Mouse (Mus musculus) liver, adult 2 months (tissue): ENCODE measurements around the gene Melk. TPM values are rescaled to one million over a fixed set of nuclear protein-coding genes. Genes with fewer than 3 reads are reported as not detected.

ENCODE experiments used
- DNase-seq: peaks from one replicate; pipeline ENCODE4 v3.0.0-alpha.2; 2011; ENCODE audit warnings: low read depth, low spot score; ENCODE audit errors: extremely low read depth
- H3K27ac ChIP-seq: fragments of 200-500 bp; replicated peaks from 2 replicates; pipeline ENCODE4 v1.5.1; 2012; ENCODE audit warnings: low read depth, mild to moderate bottlenecking, control low read depth, inconsistent platforms, low read length; ENCODE audit not compliant: insufficient read depth
- H3K27me3 ChIP-seq: fragments of 200-500 bp; 2 replicates; pipeline ENCODE4 v1.6.1; 2012; ENCODE audit warnings: mild to moderate bottlenecking, moderate library complexity, low read length, inconsistent platforms; ENCODE audit not compliant: control insufficient read depth, insufficient read depth
- H3K36me3 ChIP-seq: fragments of 200-500 bp; 2 replicates; pipeline ENCODE4 v1.6.1; 2012; ENCODE audit warnings: low read length, inconsistent platforms; ENCODE audit not compliant: control insufficient read depth, insufficient read depth
- H3K4me1 ChIP-seq: fragments of 200-500 bp; 2 replicates; pipeline ENCODE4 v1.6.1; 2011; ENCODE audit warnings: low read length; ENCODE audit not compliant: control insufficient read depth, insufficient read depth
- H3K4me3 ChIP-seq: fragments of 200-500 bp; 2 replicates; pipeline ENCODE4 v1.5.1; 2011; ENCODE audit warnings: low read depth, mild to moderate bottlenecking, control low read depth, low read length, moderate library complexity; ENCODE audit not compliant: insufficient read depth
- H3K79me2 ChIP-seq: fragments of 200-500 bp; 2 replicates; pipeline ENCODE4 v1.6.1; 2012; ENCODE audit warnings: inconsistent platforms, mild to moderate bottlenecking, low read length, moderate library complexity; ENCODE audit not compliant: control insufficient read depth, insufficient read depth
- H3K9ac ChIP-seq: fragments of 200-500 bp; 2 replicates; pipeline ENCODE4 v1.6.1; 2012; ENCODE audit warnings: low read depth, mild to moderate bottlenecking, control low read depth, inconsistent platforms, low read length
- CTCF ChIP-seq: fragments of 200-500 bp; IDR thresholded peaks from 2 replicates; pipeline ENCODE4 v1.5.1; 2011; ENCODE audit warnings: low read depth, low read length, control low read depth
- POLR2A ChIP-seq: fragments of 200-500 bp; IDR thresholded peaks from 2 replicates; pipeline ENCODE4 v1.6.1; 2011; ENCODE audit warnings: low read length, control low read depth; ENCODE audit not compliant: insufficient read depth; ENCODE audit errors: extremely low read depth
- WGBS: fragments of 180-500 bp; shearing (Covaris S2); methylation state at CpG from one replicate; pipeline ENCODE4 v1.1.7; 2018; 5-methylcytosine and 5-hydroxymethylcytosine counted together
- polyA plus RNA-seq: library from polyadenylated mRNA; depleted of rRNA; stranded (reverse); fragments of >200 nt; gene quantifications from 2 replicates; pipeline ENCODE4 v1.2.3, GENCODE M21; 2012
- total RNA-seq: library from RNA; depleted of rRNA; stranded (reverse); fragments of >200 nt; gene quantifications from 2 replicates; pipeline ENCODE4 v1.2.3, GENCODE M21; 2014

Melk gene
- total and polyA plus RNA-seq, 2 experiments = 0.09 TPM; not detected in 1

- Histone ChIP-seq H3K36me3 (no peaks in the 10 kb centered on the region), H3K4me1 (no peaks in the 10 kb centered on the region), H3K27me3 (no peaks in the 10 kb centered on the region), H3K79me2 (no peaks in the 10 kb centered on the region), H3K27ac (no peak overlapping the region), H3K4me3 (no peak overlapping the region), H3K9ac (no peak overlapping the region)
- TF ChIP-seq CTCF (no peak), POLR2A (no peak)
- 96% methylated on average over 4 of the region's 4 CpGs for WGBS
- DNase-seq = no peak
Observed at GRCm38 (mm10) chr4:44259126-44259525, 41.5 kb upstream of the Melk start.

- H3K79me2 ChIP-seq = no peaks in the 10 kb centered on the region
- WGBS = 5% methylated on average over 10 of the region's 10 CpGs
- no peaks in the 10 kb centered on the region for H3K4me1 ChIP-seq
- H3K4me3 ChIP-seq = no peak overlapping the region
- TF ChIP-seq POLR2A (no peak), CTCF (no peak)
- no peaks in the 10 kb centered on the region for H3K36me3 ChIP-seq
- H3K27me3 ChIP-seq = no peaks in the 10 kb centered on the region
- H3K9ac ChIP-seq = no peak overlapping the region
- no peak for DNase-seq
- no peak overlapping the region for H3K27ac ChIP-seq
Observed at GRCm38 (mm10) chr4:44260244-44260643, 40.4 kb upstream of the Melk start.

GRCm38 (mm10) chr4:44265500-44265899 lies 35.2 kb upstream of the Melk start:
- no peaks in the 10 kb centered on the region for H3K79me2 ChIP-seq
- H3K9ac ChIP-seq = no peak overlapping the region
- H3K4me3 ChIP-seq = no peak overlapping the region
- no peaks in the 10 kb centered on the region for H3K4me1 ChIP-seq
- H3K27me3 ChIP-seq = no peaks in the 10 kb centered on the region
- no peak for DNase-seq
- TF ChIP-seq CTCF = no peak
- TF ChIP-seq POLR2A = no peak
- 69% methylated on average over 3 of the region's 3 CpGs for WGBS
- H3K27ac ChIP-seq = no peak overlapping the region
- no peaks in the 10 kb centered on the region for H3K36me3 ChIP-seq

- WGBS = 87% methylated on average over 6 of the region's 6 CpGs
- no peak for TF ChIP-seq POLR2A
- TF ChIP-seq CTCF = no peak
Observed at GRCm38 (mm10) chr4:44267437-44267836, 33.2 kb upstream of the Melk start.

GRCm38 (mm10) chr4:44269376-44269817 lies 31.3 kb upstream of the Melk start:
- TF ChIP-seq POLR2A (no peak), CTCF (no peak)
- no peak overlapping the region for H3K27ac ChIP-seq
- H3K9ac ChIP-seq = no peak overlapping the region
- 96% methylated on average over 14 of the region's 14 CpGs for WGBS
- no peak overlapping the region for H3K4me3 ChIP-seq
- no peaks in the 10 kb centered on the region for H3K79me2 ChIP-seq
- no peak for DNase-seq
- H3K27me3 ChIP-seq = no peaks in the 10 kb centered on the region
- H3K36me3 ChIP-seq = no peaks in the 10 kb centered on the region
- H3K4me1 ChIP-seq = no peaks in the 10 kb centered on the region

More at GRCm38 (mm10) chr4:44267437-44267836, 33.2 kb upstream of the Melk start:
- no peaks in the 10 kb centered on the region for H3K27me3 ChIP-seq
- no peaks in the 10 kb centered on the region for H3K36me3 ChIP-seq
- no peak overlapping the region for H3K27ac ChIP-seq
- DNase-seq = no peak
- H3K4me1 ChIP-seq = no peaks in the 10 kb centered on the region
- H3K9ac ChIP-seq = no peak overlapping the region
- H3K79me2 ChIP-seq = no peaks in the 10 kb centered on the region
- no peak overlapping the region for H3K4me3 ChIP-seq

- no peak overlapping the region for H3K27ac ChIP-seq
- H3K79me2 ChIP-seq = no peaks in the 10 kb centered on the region
- DNase-seq = no peak
- no peaks in the 10 kb centered on the region for H3K4me1 ChIP-seq
- H3K9ac ChIP-seq = no peak overlapping the region
- no peaks in the 10 kb centered on the region for H3K27me3 ChIP-seq
- H3K36me3 ChIP-seq = no peaks in the 10 kb centered on the region
- WGBS = 72% methylated on average over 5 of the region's 5 CpGs
- no peak for TF ChIP-seq POLR2A
- no peak for TF ChIP-seq CTCF
- H3K4me3 ChIP-seq = no peak overlapping the region
Observed at GRCm38 (mm10) chr4:44271134-44271533, 29.5 kb upstream of the Melk start.
